Mouse (Mus musculus) lung, postnatal 0 days (tissue): ENCODE results near the gene Creb3l2.

Experiments used
- CTCF ChIP-seq: IDR thresholded peaks from 2 replicates; pipeline ENCODE4 v1.5.1; 2016; ENCODE audit warnings: antibody characterized with exemption, mild to moderate bottlenecking
- EP300 ChIP-seq: IDR thresholded peaks from 2 replicates; pipeline ENCODE4 v1.6.1; 2016; ENCODE audit warnings: antibody characterized with exemption, mild to moderate bottlenecking, control low read depth

DNA sequence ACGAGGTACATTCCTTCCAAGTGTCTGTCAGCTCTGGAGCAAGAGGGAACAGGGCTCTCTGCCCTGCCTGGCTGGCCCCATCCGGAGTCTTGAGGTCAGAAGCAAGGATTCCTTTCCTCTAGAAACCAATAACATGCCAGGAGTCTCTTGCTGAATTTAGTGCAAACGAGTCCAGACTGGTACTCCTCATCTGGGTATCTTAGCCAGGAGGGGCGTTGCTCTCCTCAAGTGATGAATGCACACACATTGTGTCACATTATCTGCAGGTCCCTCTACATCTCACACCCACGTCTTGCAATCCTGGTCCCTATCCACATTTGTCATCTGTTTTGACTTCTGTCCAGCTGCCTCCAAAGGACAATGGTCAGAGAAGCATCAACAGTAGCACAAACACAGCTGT, 94.3 kb downstream of the Creb3l2 start:
- TF ChIP-seq CTCF (no peak), EP300 (no peak)
